Mouse (Mus musculus) liver, embryonic 15.5 days (tissue): Measurements from ENCODE around the gene Angptl2. TPM values are rescaled to one million over a fixed set of nuclear protein-coding genes. Genes with fewer than 3 reads are reported as not detected.
A peak's percentile ranks its signal among the peaks of the same experiment; 100 is the strongest.

Experiments
- ATAC-seq: fragments of 200-750 bp; cut with Nextera tagmentation; 2 replicates; pipeline ENCODE4 v1.8.0; 2017; ENCODE audit warnings: moderate number of reproducible peaks, mild to moderate bottlenecking, moderate library complexity; ENCODE audit not compliant: insufficient read depth
- H3K27ac ChIP-seq: fragments of 300-500 bp; sonication (generic); replicated peaks from 2 replicates; pipeline ENCODE4 v1.5.1; 2015; ENCODE audit warnings: mild to moderate bottlenecking, inconsistent platforms
- H3K27me3 ChIP-seq: fragments of 300-500 bp; sonication (generic); 2 replicates; pipeline ENCODE4 v1.6.1; 2015; ENCODE audit warnings: mild to moderate bottlenecking, inconsistent platforms
- H3K36me3 ChIP-seq: fragments of 300-500 bp; sonication (generic); replicated peaks from 2 replicates; pipeline ENCODE4 v1.6.1; 2015; ENCODE audit warnings: moderate library complexity, mild to moderate bottlenecking, inconsistent platforms
- H3K4me1 ChIP-seq: fragments of 300-500 bp; sonication (generic); replicated peaks from 2 replicates; pipeline ENCODE4 v1.6.1; 2015; ENCODE audit warnings: inconsistent platforms
- H3K4me2 ChIP-seq: fragments of 300-500 bp; sonication (generic); 2 replicates; pipeline ENCODE4 v1.6.1; 2015; ENCODE audit warnings: moderate library complexity, mild to moderate bottlenecking, inconsistent platforms
- H3K4me3 ChIP-seq: fragments of 300-500 bp; sonication (generic); replicated peaks from 2 replicates; pipeline ENCODE4 v1.5.1; 2015; ENCODE audit warnings: mild to moderate bottlenecking, inconsistent platforms
- H3K9ac ChIP-seq: fragments of 300-500 bp; sonication (generic); 2 replicates; pipeline ENCODE4 v1.6.1; 2015; ENCODE audit warnings: moderate library complexity, mild to moderate bottlenecking, inconsistent platforms
- H3K9me3 ChIP-seq: fragments of 300-500 bp; sonication (generic); replicated peaks from 2 replicates; pipeline ENCODE4 v1.6.1; 2016; ENCODE audit warnings: inconsistent platforms
- WGBS: fragments of 180-500 bp; shearing (Covaris S2); methylation state at CpG from one replicate; pipeline ENCODE4 v1.1.7; 2015; ENCODE audit warnings: mixed read lengths; ENCODE audit not compliant: insufficient replicate concordance; 5-methylcytosine and 5-hydroxymethylcytosine counted together
- polyA plus RNA-seq: library from polyadenylated mRNA; unstranded; fragments of >200 nt; fragmentation: Nextera tagmentation; extraction: Ambion mirVana; gene quantifications from 2 replicates; pipeline ENCODE4 v1.2.1, GENCODE M21; 2015

Gene Angptl2
- polyA plus RNA-seq, 1 experiment from 2014 or later, result 3.3 TPM

DNA sequence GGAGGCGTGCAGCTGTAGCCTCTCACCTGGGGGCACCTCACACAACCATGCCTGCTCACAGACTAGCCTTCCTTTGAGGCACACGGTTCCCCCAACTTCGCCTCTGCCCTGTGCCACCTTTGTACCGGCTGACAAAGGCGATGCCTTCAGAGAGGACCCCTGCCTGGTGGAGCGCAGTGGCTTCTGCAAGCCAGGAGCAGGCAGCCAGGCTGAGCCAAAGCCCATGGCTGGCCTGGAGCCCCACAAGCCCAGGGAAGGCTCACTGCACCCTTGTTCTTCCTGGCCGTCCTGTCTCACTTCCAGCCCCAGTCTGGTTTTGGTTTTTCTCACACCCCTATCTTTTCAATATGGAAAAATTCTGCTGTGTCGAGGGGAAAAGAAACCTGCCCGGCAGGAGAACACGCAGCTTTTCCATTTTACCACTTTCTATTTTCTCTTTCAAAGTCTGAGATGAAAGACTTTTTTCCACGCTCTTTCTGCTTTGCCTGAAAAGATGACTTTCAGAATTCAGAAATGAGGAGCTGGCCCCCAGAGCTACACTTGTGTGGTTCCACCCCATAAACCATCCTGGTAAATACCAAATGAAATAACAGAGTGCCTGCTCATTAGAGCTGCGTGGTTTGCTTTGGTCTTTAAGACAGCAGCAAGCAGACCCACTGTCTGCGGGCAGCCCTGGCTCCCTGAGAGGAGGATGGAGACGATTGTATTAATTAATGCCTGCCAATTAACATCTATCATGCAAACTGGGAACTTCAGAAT lies 36.5 kb upstream of the Angptl2 start:
- 71% methylated on average over 14 of the region's 14 CpGs for WGBS
- ATAC-seq, result no peak
- no peak overlapping the region for H3K27ac ChIP-seq

GRCm38 (mm10) chr2:33179930-33180630 lies 35.8 kb upstream of the Angptl2 start:
- H3K4me1 ChIP-seq, result peaks cover 12% of the 10 kb centered on the region
- H3K36me3 ChIP-seq, result no peaks in the 10 kb centered on the region
- H3K27ac ChIP-seq, result no peak overlapping the region
- no peak overlapping the region for H3K4me3 ChIP-seq
- ATAC-seq, result no peak
- WGBS, result 63% methylated on average over 16 of the region's 16 CpGs
- H3K27me3 ChIP-seq, result no peaks in the 10 kb centered on the region
- no peaks in the 10 kb centered on the region for H3K9me3 ChIP-seq
- H3K4me2 ChIP-seq, result no peak overlapping the region
- no peak overlapping the region for H3K9ac ChIP-seq

More for the DNA sequence above, 36.5 kb upstream of the Angptl2 start:
- Histone ChIP-seq H3K36me3 (no peaks in the 10 kb centered on the region), H3K9me3 (no peaks in the 10 kb centered on the region), H3K4me3 (no peak overlapping the region), H3K4me2 (no peak overlapping the region), H3K9ac (no peak overlapping the region), H3K4me1 (peaks cover 12% of the 10 kb centered on the region), H3K27me3 (no peaks in the 10 kb centered on the region)

DNA sequence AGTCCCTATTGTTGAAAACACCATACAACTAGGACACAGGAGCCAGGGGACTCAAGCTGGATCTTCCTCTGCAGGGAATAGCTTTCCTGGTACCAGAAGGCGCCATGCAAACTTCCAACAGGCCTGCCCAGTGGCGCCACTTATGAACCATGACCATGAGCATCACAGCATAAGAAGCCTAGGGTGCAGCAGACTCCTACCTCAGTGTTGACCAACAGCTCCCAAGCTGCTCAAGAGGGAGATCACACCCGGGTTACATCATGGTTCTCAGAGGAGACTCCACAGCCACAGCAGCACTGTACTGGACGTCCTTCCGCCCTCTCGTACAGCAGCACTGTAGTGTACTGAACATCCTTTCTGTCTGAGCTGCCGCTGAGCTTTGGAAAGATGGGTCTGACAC lies 32.5 kb upstream of the Angptl2 start:
- 74% methylated on average over 7 of the region's 7 CpGs for WGBS
- no peak overlapping the region for H3K9ac ChIP-seq
- H3K36me3 ChIP-seq, result no peaks in the 10 kb centered on the region
- H3K27me3 ChIP-seq, result no peaks in the 10 kb centered on the region
- H3K4me1 ChIP-seq, result peaks cover 3% of the 10 kb centered on the region; the same call in 1 of the 2 replicates
- H3K4me2 ChIP-seq, result no peak overlapping the region
- no peak overlapping the region for H3K4me3 ChIP-seq
- no peak overlapping the region for H3K27ac ChIP-seq
- no peaks in the 10 kb centered on the region for H3K9me3 ChIP-seq
- ATAC-seq, result no peak

DNA sequence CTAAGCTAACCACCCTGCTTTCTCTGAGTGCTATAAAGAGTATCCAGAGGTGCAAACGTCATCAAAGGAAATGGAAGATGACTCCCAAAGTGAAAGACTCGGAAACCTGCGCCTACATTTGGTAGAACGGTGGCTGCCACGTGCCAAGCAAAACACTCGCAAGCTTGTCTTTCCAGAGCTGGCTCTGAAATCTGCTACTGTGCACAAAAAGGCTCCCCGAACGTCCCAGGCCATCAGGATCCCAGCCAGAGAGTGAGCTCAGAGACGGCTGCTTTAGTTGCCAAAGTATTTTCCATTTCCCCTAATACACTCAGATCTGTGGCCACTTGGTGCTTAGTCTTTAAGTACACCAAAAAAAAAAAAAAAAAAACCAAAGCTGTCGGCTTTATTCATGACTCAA lies 31.2 kb upstream of the Angptl2 start:
- no peak for ATAC-seq
- Histone ChIP-seq H3K36me3 (no peaks in the 10 kb centered on the region), H3K9me3 (no peaks in the 10 kb centered on the region), H3K27me3 (no peaks in the 10 kb centered on the region), H3K27ac (no peak overlapping the region), H3K4me3 (no peak overlapping the region), H3K4me2 (no peak overlapping the region), H3K4me1 (no peaks in the 10 kb centered on the region), H3K9ac (no peak overlapping the region)
- WGBS, result 71% methylated on average over 10 of the region's 10 CpGs

- Histone ChIP-seq H3K9ac (no peak overlapping the region), H3K36me3 (no peaks in the 10 kb centered on the region), H3K27me3 (no peaks in the 10 kb centered on the region), H3K9me3 (no peaks in the 10 kb centered on the region), H3K4me2 (no peak overlapping the region), H3K27ac (no peak overlapping the region), H3K4me1 (no peaks in the 10 kb centered on the region), H3K4me3 (no peak overlapping the region)
- no peak for ATAC-seq
- WGBS, result 56% methylated on average over 7 of the region's 7 CpGs
Measured at GRCm38 (mm10) chr2:33185258-33185657, 30.6 kb upstream of the Angptl2 start.

GRCm38 (mm10) chr2:33186505-33186904 lies 29.4 kb upstream of the Angptl2 start:
- H3K4me2 ChIP-seq, result no peak overlapping the region
- H3K27ac ChIP-seq, result no peak overlapping the region
- H3K4me1 ChIP-seq, result no peaks in the 10 kb centered on the region
- no peaks in the 10 kb centered on the region for H3K9me3 ChIP-seq
- no peak overlapping the region for H3K4me3 ChIP-seq
- ATAC-seq, result no peak
- no peaks in the 10 kb centered on the region for H3K27me3 ChIP-seq
- WGBS, result 60% methylated on average over 7 of the region's 7 CpGs
- H3K36me3 ChIP-seq, result no peaks in the 10 kb centered on the region
- H3K9ac ChIP-seq, result no peak overlapping the region

DNA sequence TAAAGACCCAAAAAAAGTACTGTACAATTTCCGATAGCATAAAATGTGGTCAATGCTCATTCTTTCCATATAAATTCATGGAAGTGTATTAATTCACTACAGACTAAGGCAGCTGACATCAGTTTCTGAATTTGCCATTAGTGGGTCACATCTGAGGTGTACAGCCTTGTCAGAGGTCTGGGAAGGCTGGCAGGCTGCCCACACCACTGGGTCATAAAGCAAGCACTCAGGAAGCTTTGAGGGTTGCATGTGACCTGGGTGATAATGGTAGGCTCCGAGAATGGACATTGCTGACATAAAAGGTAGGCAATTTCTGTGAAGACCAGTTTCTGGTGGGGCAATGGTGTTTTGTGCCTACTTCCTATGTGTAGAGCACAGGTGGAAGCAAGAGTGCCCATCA lies 28.0 kb upstream of the Angptl2 start:
- WGBS, result 66% methylated on average over 2 of the region's 2 CpGs
- Histone ChIP-seq H3K36me3 (no peaks in the 10 kb centered on the region), H3K9me3 (no peaks in the 10 kb centered on the region), H3K4me3 (no peak overlapping the region), H3K27me3 (no peaks in the 10 kb centered on the region), H3K9ac (no peak overlapping the region), H3K4me2 (no peak overlapping the region), H3K27ac (no peak overlapping the region), H3K4me1 (no peaks in the 10 kb centered on the region)
- no peak for ATAC-seq

- Histone ChIP-seq H3K4me2 (no peak overlapping the region), H3K4me1 (no peaks in the 10 kb centered on the region), H3K36me3 (no peaks in the 10 kb centered on the region), H3K9me3 (no peaks in the 10 kb centered on the region), H3K27me3 (no peaks in the 10 kb centered on the region), H3K4me3 (no peak overlapping the region), H3K9ac (no peak overlapping the region), H3K27ac (no peak overlapping the region)
- 71% methylated on average over 6 of the region's 6 CpGs for WGBS
- no peak for ATAC-seq
Measured at GRCm38 (mm10) chr2:33188925-33189670, 26.8 kb upstream of the Angptl2 start.

DNA sequence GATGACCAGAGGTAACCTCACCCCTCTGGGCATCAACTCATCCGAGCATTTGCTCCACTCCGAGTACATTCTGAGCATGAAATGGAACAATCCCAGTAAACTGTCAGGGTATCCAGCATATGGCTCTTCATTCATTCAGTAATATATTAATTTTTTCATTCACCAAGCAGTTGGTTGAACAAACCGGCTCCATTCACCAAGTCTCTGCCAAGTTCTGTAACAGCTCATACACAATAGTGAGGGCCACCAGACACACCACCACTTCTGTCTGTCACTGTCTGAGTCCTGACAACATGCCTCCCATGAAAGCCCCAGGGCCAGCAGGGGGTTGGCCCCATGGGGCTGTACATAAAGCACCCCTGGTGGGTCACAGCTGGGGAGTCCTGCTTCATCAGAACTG lies 25.9 kb upstream of the Angptl2 start:
- H3K27me3 ChIP-seq, result no peaks in the 10 kb centered on the region
- no peak overlapping the region for H3K4me3 ChIP-seq
- H3K4me1 ChIP-seq, result no peaks in the 10 kb centered on the region
- no peak overlapping the region for H3K9ac ChIP-seq
- 68% methylated on average over 3 of the region's 3 CpGs for WGBS
- no peak overlapping the region for H3K4me2 ChIP-seq
- no peaks in the 10 kb centered on the region for H3K36me3 ChIP-seq
- H3K9me3 ChIP-seq, result no peaks in the 10 kb centered on the region
- no peak for ATAC-seq
- no peak overlapping the region for H3K27ac ChIP-seq

DNA sequence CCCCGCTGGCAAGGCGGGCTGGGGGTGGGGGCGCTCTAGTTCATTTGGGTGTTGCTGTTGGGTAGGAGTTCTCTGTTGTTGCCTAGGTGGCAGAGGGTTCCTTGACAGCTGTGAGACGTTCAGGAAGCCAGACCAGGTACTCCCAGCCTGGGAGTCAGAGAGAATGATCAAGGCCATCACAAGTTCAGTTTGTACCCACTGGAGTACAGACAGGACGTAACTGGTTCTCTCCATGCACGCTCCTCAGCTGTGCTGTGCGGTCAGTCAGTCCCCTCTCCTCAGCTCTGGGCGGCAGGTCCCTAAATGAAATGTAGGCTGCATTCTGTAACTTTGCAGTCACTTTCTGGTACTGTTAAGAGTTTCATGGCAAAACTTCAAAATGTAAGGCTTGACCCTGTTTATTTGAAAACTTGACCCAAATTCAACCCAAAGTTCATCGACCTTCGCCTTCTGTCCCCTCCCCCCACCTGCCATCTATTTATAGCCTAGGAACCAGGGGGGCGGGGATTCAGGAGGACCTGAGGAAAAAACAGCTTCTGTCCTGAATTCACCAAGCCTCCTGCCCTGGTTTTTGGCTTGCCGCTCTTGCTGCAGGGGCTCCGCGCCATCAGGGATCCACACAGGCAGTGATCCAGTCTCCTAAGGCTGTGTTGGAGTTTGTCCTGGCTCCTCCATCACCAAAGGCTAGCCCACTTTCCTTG lies 15.4 kb upstream of the Angptl2 start:
- Histone ChIP-seq H3K4me3 (no peak overlapping the region), H3K9ac (no peak overlapping the region), H3K36me3 (no peaks in the 10 kb centered on the region), H3K4me2 (no peak overlapping the region), H3K27me3 (no peaks in the 10 kb centered on the region), H3K9me3 (no peaks in the 10 kb centered on the region), H3K27ac (no peak overlapping the region), H3K4me1 (peaks cover 21% of the 10 kb centered on the region)
- ATAC-seq, result 0 out of 2 replicates have a peak, but pooled peaks have one; percentile 18
- 57% methylated on average over 14 of the region's 14 CpGs for WGBS

GRCm38 (mm10) chr2:33203284-33203683 lies 12.6 kb upstream of the Angptl2 start:
- H3K4me2 ChIP-seq, result no peak overlapping the region
- H3K9me3 ChIP-seq, result no peaks in the 10 kb centered on the region
- no peaks in the 10 kb centered on the region for H3K27me3 ChIP-seq
- H3K27ac ChIP-seq, result no peak overlapping the region
- 41% methylated on average over 6 of the region's 6 CpGs for WGBS
- H3K4me3 ChIP-seq, result no peak overlapping the region
- no peaks in the 10 kb centered on the region for H3K36me3 ChIP-seq
- no peak for ATAC-seq
- H3K9ac ChIP-seq, result no peak overlapping the region
- peaks cover 21% of the 10 kb centered on the region for H3K4me1 ChIP-seq
